Mouse (Mus musculus): ENCODE measurements around the gene Hspa4. TPM values are rescaled to one million over a fixed set of nuclear protein-coding genes. Genes with fewer than 3 reads are reported as not detected.
"Not testable (repeated sequence)": the region's sequence is repeated elsewhere in the genome, so short reads cannot be mapped to it uniquely, and the experiment has no call there.

The Hspa4 gene
- polyA plus RNA-seq, 1 experiment from 2014 or later = 148 TPM

DNA sequence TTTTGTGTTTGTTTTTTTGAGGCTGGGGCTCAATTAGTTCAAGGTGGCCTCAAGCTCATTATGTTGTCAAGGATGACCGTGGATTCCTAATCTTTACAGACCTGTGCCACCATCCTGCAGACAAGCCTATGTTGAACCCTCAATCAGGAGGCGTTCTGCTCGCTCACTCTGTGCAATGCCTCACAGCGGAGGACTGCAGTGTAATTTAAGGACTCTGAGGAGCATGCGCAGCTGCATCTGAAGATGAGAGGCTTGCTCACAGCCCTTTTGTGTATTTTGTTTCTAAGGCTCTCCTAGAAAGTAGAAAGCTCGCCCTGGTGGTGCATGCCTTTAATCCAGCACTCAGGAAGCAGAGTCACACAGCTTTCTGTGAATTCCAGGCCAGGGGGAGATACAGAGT lies 16.7 kb upstream of the Hspa4 start:
- H3K27me3 ChIP-seq (ENCODE audit: control insufficient read depth, insufficient read depth, low read length) = no peaks in the 10 kb centered on the region
- H3K27ac ChIP-seq (replicated peaks; ENCODE audit: low read depth, low read length) = no peak overlapping the region
- H3K9me3 ChIP-seq (replicated peaks; ENCODE audit: control insufficient read depth, low read length) = no peaks in the 10 kb centered on the region
- H3K36me3 ChIP-seq (replicated peaks; ENCODE audit: control insufficient read depth, insufficient read depth, low read depth, low read length) = no peaks in the 10 kb centered on the region
- ATAC-seq (replicated peaks; ENCODE audit: insufficient number of reproducible peaks, low FRiP score, low TSS enrichment, low read depth) (no peak), DNase-seq (ENCODE audit: low spot score) (peak; percentile 53)
- no peak overlapping the region for H3K9ac ChIP-seq (replicated peaks; ENCODE audit: low read length)
- WGBS = 36% methylated on average over 6 of the region's 6 CpGs
- no peak overlapping the region for H3K4me2 ChIP-seq (ENCODE audit: low read depth, low read length)
- no peaks in the 10 kb centered on the region for H3K4me1 ChIP-seq (ENCODE audit: control insufficient read depth, insufficient read depth, low read length)
- no peak overlapping the region for H3K4me3 ChIP-seq (ENCODE audit: low read depth, low read length)

DNA sequence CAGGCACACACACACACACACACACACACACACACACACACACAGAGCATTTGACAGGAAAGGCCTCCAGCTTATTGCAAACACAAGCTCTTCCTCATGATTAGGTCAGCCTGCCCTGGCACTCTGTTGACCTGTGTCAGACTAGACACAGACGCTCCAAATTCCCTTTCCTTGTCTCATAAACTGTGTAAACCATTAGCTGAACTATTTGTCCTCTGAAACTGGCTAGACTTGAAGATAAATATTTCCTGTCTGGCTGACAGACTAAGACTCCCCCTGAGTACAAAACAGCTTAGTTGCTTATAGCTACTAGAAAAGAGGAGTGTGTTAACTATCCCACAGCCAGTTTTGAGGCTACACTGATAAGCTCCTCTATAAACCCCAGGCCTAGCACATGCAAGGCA lies 14.5 kb upstream of the Hspa4 start:
- ATAC-seq (replicated peaks; ENCODE audit: insufficient number of reproducible peaks, low FRiP score, low TSS enrichment, low read depth) = no peak
- no peak overlapping the region for H3K27ac ChIP-seq (replicated peaks; ENCODE audit: low read depth, low read length)
- H3K4me2 ChIP-seq (ENCODE audit: low read depth, low read length) = no peak overlapping the region
- H3K27me3 ChIP-seq (ENCODE audit: control insufficient read depth, insufficient read depth, low read length) = no peaks in the 10 kb centered on the region
- H3K9me3 ChIP-seq (replicated peaks; ENCODE audit: control insufficient read depth, low read length) = no peaks in the 10 kb centered on the region
- no peak overlapping the region for H3K9ac ChIP-seq (replicated peaks; ENCODE audit: low read length)
- 37% methylated on average over 1 of the region's 1 CpGs for WGBS
- no peaks in the 10 kb centered on the region for H3K36me3 ChIP-seq (replicated peaks; ENCODE audit: control insufficient read depth, insufficient read depth, low read depth, low read length)
- H3K4me3 ChIP-seq (ENCODE audit: low read depth, low read length) = no peak overlapping the region
- no peak for DNase-seq (ENCODE audit: low spot score)
- H3K4me1 ChIP-seq (ENCODE audit: control insufficient read depth, insufficient read depth, low read length) = no peaks in the 10 kb centered on the region

DNA sequence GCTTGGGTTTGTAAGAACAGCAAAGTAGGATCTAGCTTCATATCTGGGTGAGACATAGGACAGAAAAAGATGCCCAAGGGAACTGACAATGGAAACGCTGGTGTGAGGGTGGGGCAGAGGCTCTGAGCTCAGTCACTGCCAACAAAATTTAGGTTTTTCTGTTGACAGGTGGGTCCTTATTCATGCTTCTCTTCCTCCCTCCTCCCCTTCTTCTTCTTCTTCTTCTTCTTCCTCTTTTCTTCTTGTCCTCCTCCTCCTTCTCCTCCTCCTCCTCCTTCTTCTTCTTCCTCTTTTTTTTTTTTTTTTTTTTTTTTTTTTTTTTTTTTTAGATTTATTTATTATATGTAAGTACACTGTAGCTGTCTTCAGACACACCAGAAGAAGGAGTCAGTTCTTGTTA lies 12.6 kb upstream of the Hspa4 start:
- H3K9me3 ChIP-seq (replicated peaks; ENCODE audit: control insufficient read depth, low read length); H3K4me3 ChIP-seq (ENCODE audit: low read depth, low read length); H3K36me3 ChIP-seq (replicated peaks; ENCODE audit: control insufficient read depth, insufficient read depth, low read depth, low read length); DNase-seq (ENCODE audit: low spot score); H3K4me2 ChIP-seq (ENCODE audit: low read depth, low read length); H3K9ac ChIP-seq (replicated peaks; ENCODE audit: low read length); H3K27ac ChIP-seq (replicated peaks; ENCODE audit: low read depth, low read length); H3K27me3 ChIP-seq (ENCODE audit: control insufficient read depth, insufficient read depth, low read length); ATAC-seq (replicated peaks; ENCODE audit: insufficient number of reproducible peaks, low FRiP score, low TSS enrichment, low read depth); H3K4me1 ChIP-seq (ENCODE audit: control insufficient read depth, insufficient read depth, low read length): not testable (repeated sequence)
- WGBS = 75% methylated on average over 1 of the region's 1 CpGs

DNA sequence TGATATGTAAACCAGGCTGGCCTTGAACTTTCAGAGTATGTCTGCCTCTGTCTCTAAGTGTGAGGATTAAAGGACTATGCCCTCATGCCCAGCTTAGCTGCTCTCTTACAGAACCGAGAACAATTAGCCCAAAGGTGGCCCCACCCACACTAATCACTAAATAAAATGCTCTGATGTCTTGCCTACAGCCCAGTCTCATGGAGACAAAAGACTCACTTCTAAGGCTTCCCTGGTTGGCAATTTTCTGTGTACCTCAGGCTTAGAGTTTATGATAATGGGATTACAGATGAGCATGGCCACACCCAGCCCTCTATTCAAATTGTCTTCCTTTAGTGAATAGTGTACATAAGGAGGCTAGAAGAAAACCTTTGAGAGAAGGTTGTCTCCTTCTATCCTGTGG lies 11.1 kb upstream of the Hspa4 start:
- H3K4me2 ChIP-seq (ENCODE audit: low read depth, low read length) = no peak overlapping the region
- 54% methylated on average over 1 of the region's 1 CpGs for WGBS
- no peak for ATAC-seq (replicated peaks; ENCODE audit: insufficient number of reproducible peaks, low FRiP score, low TSS enrichment, low read depth)

DNA sequence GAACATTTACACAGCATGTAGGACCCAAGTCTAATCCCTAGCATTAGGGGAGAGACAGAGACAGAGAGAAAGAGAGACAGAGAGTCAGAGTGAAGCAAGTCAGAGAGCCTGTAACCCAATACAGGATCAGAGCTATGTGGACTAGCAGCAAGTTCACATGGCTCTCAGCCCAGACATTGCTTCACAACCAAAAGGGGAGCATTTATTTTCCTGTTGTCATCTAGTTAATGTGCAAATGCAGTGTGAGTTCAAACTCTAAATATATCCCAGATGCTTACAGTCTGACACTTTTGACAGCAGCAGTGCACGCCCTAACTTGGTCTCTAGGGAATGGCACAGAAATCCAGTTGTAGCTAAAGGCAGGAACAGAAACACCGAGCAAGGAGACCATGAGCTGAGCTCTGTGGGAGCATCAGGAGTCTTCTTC lies 8.6 kb upstream of the Hspa4 start:
- no peaks in the 10 kb centered on the region for H3K9me3 ChIP-seq (replicated peaks; ENCODE audit: control insufficient read depth, low read length)
- H3K4me1 ChIP-seq (ENCODE audit: control insufficient read depth, insufficient read depth, low read length) = no peaks in the 10 kb centered on the region
- ATAC-seq (replicated peaks; ENCODE audit: insufficient number of reproducible peaks, low FRiP score, low TSS enrichment, low read depth) (no peak), DNase-seq (ENCODE audit: low spot score) (peak; percentile 31)
- no peak overlapping the region for H3K4me2 ChIP-seq (ENCODE audit: low read depth, low read length)
- H3K4me3 ChIP-seq (ENCODE audit: low read depth, low read length) = no peak overlapping the region
- H3K27me3 ChIP-seq (ENCODE audit: control insufficient read depth, insufficient read depth, low read length) = no peaks in the 10 kb centered on the region
- no peaks in the 10 kb centered on the region for H3K36me3 ChIP-seq (replicated peaks; ENCODE audit: control insufficient read depth, insufficient read depth, low read depth, low read length)
- WGBS = 45% methylated on average over 2 of the region's 2 CpGs
- H3K27ac ChIP-seq (replicated peaks; ENCODE audit: low read depth, low read length) = no peak overlapping the region
- H3K9ac ChIP-seq (replicated peaks; ENCODE audit: low read length) = no peak overlapping the region

More for the DNA sequence above, 11.1 kb upstream of the Hspa4 start:
- Histone ChIP-seq H3K36me3 (replicated peaks; ENCODE audit: control insufficient read depth, insufficient read depth, low read depth, low read length) (no peaks in the 10 kb centered on the region), H3K27ac (replicated peaks; ENCODE audit: low read depth, low read length) (no peak overlapping the region), H3K4me1 (ENCODE audit: control insufficient read depth, insufficient read depth, low read length) (no peaks in the 10 kb centered on the region), H3K9ac (replicated peaks; ENCODE audit: low read length) (no peak overlapping the region), H3K4me3 (ENCODE audit: low read depth, low read length) (no peak overlapping the region), H3K9me3 (replicated peaks; ENCODE audit: control insufficient read depth, low read length) (no peaks in the 10 kb centered on the region), H3K27me3 (ENCODE audit: control insufficient read depth, insufficient read depth, low read length) (no peaks in the 10 kb centered on the region)
- no peak for DNase-seq (ENCODE audit: low spot score)

GRCm38 (mm10) chr11:53308251-53308864 lies 8.1 kb upstream of the Hspa4 start:
- no peaks in the 10 kb centered on the region for H3K4me1 ChIP-seq (ENCODE audit: control insufficient read depth, insufficient read depth, low read length)
- H3K9me3 ChIP-seq (replicated peaks; ENCODE audit: control insufficient read depth, low read length) = no peaks in the 10 kb centered on the region
- H3K27ac ChIP-seq (replicated peaks; ENCODE audit: low read depth, low read length) = no peak overlapping the region
- H3K36me3 ChIP-seq (replicated peaks; ENCODE audit: control insufficient read depth, insufficient read depth, low read depth, low read length) = no peaks in the 10 kb centered on the region
- no peak for DNase-seq (ENCODE audit: low spot score)
- no peak overlapping the region for H3K9ac ChIP-seq (replicated peaks; ENCODE audit: low read length)
- no peak for ATAC-seq (replicated peaks; ENCODE audit: insufficient number of reproducible peaks, low FRiP score, low TSS enrichment, low read depth)
- no peak overlapping the region for H3K4me3 ChIP-seq (ENCODE audit: low read depth, low read length)
- no peak overlapping the region for H3K4me2 ChIP-seq (ENCODE audit: low read depth, low read length)
- H3K27me3 ChIP-seq (ENCODE audit: control insufficient read depth, insufficient read depth, low read length) = no peaks in the 10 kb centered on the region

DNA sequence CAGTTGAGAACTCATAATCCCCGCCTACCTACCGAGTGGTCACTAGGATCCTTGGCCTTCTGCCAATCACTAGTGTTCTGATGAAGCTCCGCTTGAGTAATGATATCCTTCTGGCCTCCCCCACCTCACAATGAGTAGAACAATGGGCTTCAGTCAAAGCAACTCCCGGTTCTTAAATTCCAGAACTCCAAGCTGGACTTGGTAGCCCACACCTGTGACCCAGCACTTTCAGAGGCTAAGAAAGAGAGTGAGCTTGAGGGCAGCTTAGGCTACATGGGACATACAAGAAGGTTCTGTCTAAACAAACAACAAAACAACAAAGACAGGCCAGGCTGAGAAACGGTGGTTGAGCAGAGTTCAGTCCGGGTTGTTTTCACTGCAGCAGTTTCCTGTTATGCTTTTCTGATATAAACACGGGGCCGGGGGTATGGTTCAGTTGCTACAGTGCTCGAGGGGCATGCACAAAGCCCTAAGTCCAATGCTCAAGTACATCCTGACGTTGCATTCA lies 7.4 kb upstream of the Hspa4 start:
- Histone ChIP-seq H3K4me2 (ENCODE audit: low read depth, low read length) (no peak overlapping the region), H3K9me3 (replicated peaks; ENCODE audit: control insufficient read depth, low read length) (no peaks in the 10 kb centered on the region), H3K4me3 (ENCODE audit: low read depth, low read length) (no peak overlapping the region), H3K9ac (replicated peaks; ENCODE audit: low read length) (no peak overlapping the region), H3K36me3 (replicated peaks; ENCODE audit: control insufficient read depth, insufficient read depth, low read depth, low read length) (no peaks in the 10 kb centered on the region), H3K27me3 (ENCODE audit: control insufficient read depth, insufficient read depth, low read length) (no peaks in the 10 kb centered on the region), H3K4me1 (ENCODE audit: control insufficient read depth, insufficient read depth, low read length) (no peaks in the 10 kb centered on the region), H3K27ac (replicated peaks; ENCODE audit: low read depth, low read length) (no peak overlapping the region)
- DNase-seq (ENCODE audit: low spot score) (no peak), ATAC-seq (replicated peaks; ENCODE audit: insufficient number of reproducible peaks, low FRiP score, low TSS enrichment, low read depth) (no peak)
- WGBS = 60% methylated on average over 10 of the region's 10 CpGs

DNA sequence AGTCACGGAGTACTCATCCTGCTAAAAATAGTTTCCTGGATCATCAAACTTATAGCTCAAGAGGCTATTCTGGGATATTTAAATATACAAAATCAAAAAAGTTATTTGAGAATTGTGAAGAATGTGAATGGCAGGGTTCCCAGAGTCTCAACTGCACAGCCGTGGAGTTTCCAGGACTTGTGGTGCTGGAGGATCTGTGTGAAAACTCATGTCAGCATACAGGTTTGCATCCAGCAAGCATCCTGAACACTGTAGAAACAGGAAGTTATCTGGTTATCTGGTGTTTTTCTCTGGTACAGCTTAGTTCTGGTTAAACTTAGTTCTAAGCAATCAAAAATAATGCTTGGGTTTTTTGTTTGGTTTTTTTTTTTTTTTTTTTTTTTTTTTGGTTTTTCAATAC lies 6.7 kb upstream of the Hspa4 start:
- Histone ChIP-seq H3K4me2 (ENCODE audit: low read depth, low read length) (no peak overlapping the region), H3K4me3 (ENCODE audit: low read depth, low read length) (no peak overlapping the region), H3K27ac (replicated peaks; ENCODE audit: low read depth, low read length) (no peak overlapping the region), H3K9me3 (replicated peaks; ENCODE audit: control insufficient read depth, low read length) (no peaks in the 10 kb centered on the region), H3K27me3 (ENCODE audit: control insufficient read depth, insufficient read depth, low read length) (no peaks in the 10 kb centered on the region), H3K4me1 (ENCODE audit: control insufficient read depth, insufficient read depth, low read length) (no peaks in the 10 kb centered on the region), H3K9ac (replicated peaks; ENCODE audit: low read length) (no peak overlapping the region), H3K36me3 (replicated peaks; ENCODE audit: control insufficient read depth, insufficient read depth, low read depth, low read length) (no peaks in the 10 kb centered on the region)
- 88% methylated on average over 2 of the region's 2 CpGs for WGBS
- DNase-seq (ENCODE audit: low spot score) (no peak), ATAC-seq (replicated peaks; ENCODE audit: insufficient number of reproducible peaks, low FRiP score, low TSS enrichment, low read depth) (no peak)

Data from embryonic facial prominence, embryonic 11.5 days (tissue).